Mouse (Mus musculus): ENCODE results near the gene Gulp1.

DNA sequence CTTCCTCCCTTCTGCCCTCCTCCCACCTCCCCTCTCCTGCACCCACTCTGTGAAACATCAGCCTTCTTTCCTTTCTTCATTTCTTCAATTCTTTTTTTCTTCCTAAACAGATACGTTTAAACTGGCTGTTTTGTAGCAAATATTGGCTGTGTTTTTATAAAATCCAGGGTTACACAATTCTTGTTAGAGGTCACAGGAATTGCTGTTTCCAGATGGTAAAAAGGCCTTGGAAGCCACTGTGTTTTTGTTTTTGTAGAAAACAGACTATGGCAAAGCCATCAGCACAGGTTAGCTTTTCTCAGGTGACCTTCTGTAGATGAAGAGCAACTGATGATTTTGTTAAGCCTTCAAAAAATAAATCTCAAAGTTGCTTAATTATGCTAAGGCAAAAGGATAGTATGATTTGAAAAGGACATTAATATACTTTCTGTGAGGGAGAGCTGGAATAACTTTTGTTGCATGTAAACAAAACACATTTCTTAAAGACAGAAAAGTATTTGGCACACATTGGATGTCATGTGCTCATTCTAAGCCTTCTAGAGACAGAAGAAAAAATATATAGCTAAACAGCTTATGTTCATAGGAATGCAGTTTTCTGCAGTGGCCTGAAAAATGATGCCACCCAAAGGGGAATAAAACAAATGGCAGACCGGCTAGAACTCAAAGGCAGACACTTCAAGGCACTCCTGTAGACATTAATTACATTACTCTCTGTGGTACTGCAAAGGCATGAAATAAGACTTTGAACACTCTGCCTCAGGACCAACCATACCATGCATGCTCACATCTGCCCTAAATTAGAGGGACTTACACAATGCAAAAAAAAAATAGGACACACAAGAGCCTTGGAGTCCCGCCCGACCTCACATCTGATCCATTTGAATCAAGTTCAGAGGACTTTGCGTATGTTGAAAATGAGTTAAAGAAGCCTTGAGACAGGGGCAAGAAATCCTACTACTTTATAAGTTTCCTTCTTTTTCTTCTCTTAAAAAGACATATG, 199.7 kb downstream of the Gulp1 start:
- TF ChIP-seq CTCF (IDR thresholded peaks at IDR 0.05) (no peak), POLR2A (IDR thresholded peaks at IDR 0.05; ENCODE audit: insufficient read depth, low read depth, low read length) (no peak)
